ENCODE assay signal across 8 mouse cellular contexts in the genomic region with DNA sequence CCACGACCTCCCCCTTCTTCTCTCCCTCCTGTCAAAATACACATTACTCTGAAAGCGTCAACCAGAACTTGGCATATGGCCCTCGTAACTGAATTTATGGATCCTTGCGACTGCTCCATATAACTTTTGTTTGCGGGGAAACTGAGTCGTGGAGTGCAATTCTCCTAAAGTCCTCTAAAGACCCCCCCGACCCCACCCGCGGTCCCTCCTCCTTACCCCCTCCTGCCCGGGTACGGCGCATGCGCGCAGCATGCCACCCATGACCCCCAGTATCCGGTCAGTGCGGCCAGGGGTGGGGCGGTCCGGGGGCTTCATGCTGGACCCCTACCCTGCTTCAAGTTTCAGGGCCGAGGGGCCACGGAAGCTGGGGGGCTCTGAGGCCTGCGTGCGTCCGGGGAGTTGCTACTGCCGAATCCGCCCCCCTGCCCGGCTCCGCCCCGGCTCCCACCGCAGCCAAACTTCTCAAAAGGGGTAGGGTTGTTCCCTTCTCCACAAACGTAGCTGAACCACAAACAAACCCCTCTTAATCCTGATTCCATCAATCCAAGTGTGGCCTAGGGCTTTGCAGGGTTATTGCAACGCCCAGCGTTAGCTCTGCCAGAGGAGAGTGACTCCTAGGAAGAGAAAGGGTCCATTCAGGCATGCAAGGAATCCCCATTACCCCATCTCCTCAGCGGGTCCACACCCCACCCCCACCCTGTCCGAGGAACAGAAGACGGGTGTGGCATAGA. TPM values are rescaled to one million over a fixed set of nuclear protein-coding genes. Genes with fewer than 3 reads are reported as not detected.
A peak's percentile ranks its signal among the peaks of the same experiment; 100 is the strongest.
DNase-seq lines count a peak whose midpoint lies in the region; ATAC-seq lines count a peak whose summit lies in the region.

A gene (minus strand): TSS at position 433 of the 731 bp plus-strand sequence.

- under 1% methylated on average over 35 of the region's 35 CpGs for WGBS in embryonic facial prominence, embryonic 13.5 days
- 2% methylated on average over 35 of the region's 35 CpGs for WGBS in heart, embryonic 12.5 days
- WGBS in large intestine, adult 2 months: 15% methylated on average over 35 of the region's 35 CpGs
- 1% methylated on average over 35 of the region's 35 CpGs for WGBS in lung, embryonic 15.5 days

- no peaks in the 10 kb centered on the region for H3K9me3 ChIP-seq in embryonic facial prominence, embryonic 13.5 days
- H3K9me3 ChIP-seq in heart, embryonic 12.5 days (replicated peaks): 0 out of 2 replicates have a peak, but pooled peaks cover 3% of the 10 kb centered on the region
- H3K9me3 ChIP-seq in lung, embryonic 15.5 days: no peaks in the 10 kb centered on the region

- peak; percentile 66 for ATAC-seq in embryonic facial prominence, embryonic 13.5 days (ENCODE audit: insufficient number of reproducible peaks, insufficient read depth, low FRiP score, low TSS enrichment, low read depth)
- peak; percentile 19; the same call in 1 of the 2 replicates for ATAC-seq in heart, embryonic 12.5 days (ENCODE audit: insufficient number of reproducible peaks, low FRiP score)
- ATAC-seq in lung, embryonic 15.5 days (ENCODE audit: borderline replicate concordance, extremely low read depth, low FRiP score, low TSS enrichment): peak; percentile 52

- H3K4me2 ChIP-seq in embryonic facial prominence, embryonic 13.5 days: peak within 1 kb of the TSS; percentile 94
- peak within 1 kb of the TSS; percentile 97 for H3K4me2 ChIP-seq in heart, embryonic 12.5 days
- peak within 1 kb of the TSS; percentile 96 for H3K4me2 ChIP-seq in lung, embryonic 15.5 days

- H3K36me3 ChIP-seq in embryonic facial prominence, embryonic 13.5 days: peaks cover 43% of the 10 kb centered on the region
- H3K36me3 ChIP-seq in heart, embryonic 12.5 days: peaks cover 25% of the 10 kb centered on the region
- H3K36me3 ChIP-seq in lung, embryonic 15.5 days: peaks cover 11% of the 10 kb centered on the region; the same call in 1 of the 2 replicates

- DNase-seq in thymus, postnatal 4 days: peak; percentile 48
- DNase-seq in thymus, postnatal 0 days (ENCODE audit: low spot score): no peak
- DNase-seq in large intestine, adult 2 months (ENCODE audit: low read depth, low spot score): no peak
- DNase-seq in retina, postnatal 1 day: peak; percentile 55
- DNase-seq in frontal cortex, postnatal 14 days (ENCODE audit: low spot score in 2 of 2): no peak

- no peaks in the 10 kb centered on the region for H3K27me3 ChIP-seq in embryonic facial prominence, embryonic 13.5 days
- peaks cover 8% of the 10 kb centered on the region for H3K27me3 ChIP-seq in heart, embryonic 12.5 days (replicated peaks)
- peaks cover 12% of the 10 kb centered on the region; the same call in 1 of the 2 replicates for H3K27me3 ChIP-seq in lung, embryonic 15.5 days

- peak within 1 kb of the TSS; percentile 86 for H3K9ac ChIP-seq in embryonic facial prominence, embryonic 13.5 days
- H3K9ac ChIP-seq in heart, embryonic 12.5 days: peak within 1 kb of the TSS; percentile 83
- peak within 1 kb of the TSS; percentile 68 for H3K9ac ChIP-seq in lung, embryonic 15.5 days

- peaks cover 58% of the 10 kb centered on the region for H3K4me1 ChIP-seq in embryonic facial prominence, embryonic 13.5 days
- H3K4me1 ChIP-seq in heart, embryonic 12.5 days (replicated peaks): peaks cover 46% of the 10 kb centered on the region
- peaks cover 48% of the 10 kb centered on the region for H3K4me1 ChIP-seq in lung, embryonic 15.5 days

- H3K27ac ChIP-seq in embryonic facial prominence, embryonic 13.5 days: peak within 1 kb of the TSS; percentile 98
- H3K27ac ChIP-seq in heart, embryonic 12.5 days (ENCODE audit: poor library complexity, severe bottlenecking): peak within 1 kb of the TSS; percentile 56
- H3K27ac ChIP-seq in lung, embryonic 15.5 days: peak within 1 kb of the TSS; percentile 95

- H3K4me3 ChIP-seq in embryonic facial prominence, embryonic 13.5 days: peak within 1 kb of the TSS; percentile 79
- H3K4me3 ChIP-seq in heart, embryonic 12.5 days: peak within 1 kb of the TSS; percentile 81
- peak within 1 kb of the TSS; percentile 73 for H3K4me3 ChIP-seq in lung, embryonic 15.5 days

RNA-seq across cellular contexts. Expression of the gene that starts here (rescaled TPM):
- polyA plus RNA-seq in thymus, postnatal 0 days (2015; fragmentation: Nextera tagmentation; extraction: Ambion mirVana): 3.7 and 4.5 TPM in 2 replicates
- 117 and 130 TPM in 2 replicates for polyA plus RNA-seq in embryonic facial prominence, embryonic 13.5 days (2015; fragmentation: Nextera tagmentation; extraction: Ambion mirVana)
- 21.3 and 23.1 TPM in 2 replicates for polyA plus RNA-seq in heart, embryonic 12.5 days (2016; fragmentation: Nextera tagmentation; extraction: Ambion mirVana)
- polyA plus RNA-seq in large intestine, adult 2 months (2012; rRNA removed): 16.0 and 20.5 TPM in 2 replicates
- polyA plus RNA-seq in lung, embryonic 15.5 days (2015; fragmentation: Nextera tagmentation; extraction: Ambion mirVana): 55.4 and 59.0 TPM in 2 replicates

Comparison
In these comparisons a context has a peak if more than half of its experiments do, and no peak if none do; other contexts are left out.
1. DNase-seq: peak in thymus, postnatal 4 days (single experiment) and retina, postnatal 1 day (single experiment); none in thymus, postnatal 0 days (single experiment), large intestine, adult 2 months (single experiment) and frontal cortex, postnatal 14 days (0 of 2).
2. Peak in every context shown above with its lines, with median percentiles within 50 percentile points of each other: ATAC-seq, H3K27ac ChIP-seq, H3K4me2 ChIP-seq, H3K4me3 ChIP-seq and H3K9ac ChIP-seq.